Mouse (Mus musculus) olfactory bulb, adult 2 months (tissue): ENCODE measurements around the gene Lifr. TPM values are rescaled to one million over a fixed set of nuclear protein-coding genes. Genes with fewer than 3 reads are reported as not detected.
A peak's percentile ranks its signal among the peaks of the same experiment; 100 is the strongest.

ENCODE experiments used
- H3K27ac ChIP-seq: fragments of 200-500 bp; 2 replicates; pipeline ENCODE4 v1.5.1; 2012; ENCODE audit warnings: low read depth, low read length; ENCODE audit not compliant: insufficient read depth
- H3K4me1 ChIP-seq: fragments of 200-500 bp; 2 replicates; pipeline ENCODE4 v1.6.1; 2012; ENCODE audit warnings: low read length; ENCODE audit not compliant: control insufficient read depth, insufficient read depth
- H3K4me3 ChIP-seq: fragments of 200-500 bp; 2 replicates; pipeline ENCODE4 v1.5.1; 2012; ENCODE audit warnings: mild to moderate bottlenecking, low read depth, low read length, moderate library complexity; ENCODE audit not compliant: insufficient read depth
- CTCF ChIP-seq: fragments of 200-500 bp; IDR thresholded peaks from 2 replicates; pipeline ENCODE4 v1.5.1; 2012; ENCODE audit warnings: low read depth, mild to moderate bottlenecking, low read length, moderate library complexity; ENCODE audit not compliant: insufficient read depth
- POLR2A ChIP-seq: fragments of 200-500 bp; IDR thresholded peaks from 2 replicates; pipeline ENCODE4 v1.6.1; 2012; ENCODE audit warnings: mild to moderate bottlenecking, low read depth, low read length, moderate library complexity; ENCODE audit not compliant: insufficient read depth
- WGBS: fragments of 180-500 bp; shearing (Covaris S2); methylation state at CpG from one replicate; pipeline ENCODE4 v1.1.7; 2018; 5-methylcytosine and 5-hydroxymethylcytosine counted together
- polyA plus RNA-seq: library from polyadenylated mRNA; stranded (reverse); fragments of >200 nt; gene quantifications from 2 replicates; pipeline ENCODE4 v1.2.4, GENCODE M21; 2012; ENCODE audit warnings: low replicate concordance; ENCODE audit not compliant: missing spikeins, insufficient read depth, insufficient read length

Lifr gene
- polyA plus RNA-seq, 1 experiment, result not detected

DNA sequence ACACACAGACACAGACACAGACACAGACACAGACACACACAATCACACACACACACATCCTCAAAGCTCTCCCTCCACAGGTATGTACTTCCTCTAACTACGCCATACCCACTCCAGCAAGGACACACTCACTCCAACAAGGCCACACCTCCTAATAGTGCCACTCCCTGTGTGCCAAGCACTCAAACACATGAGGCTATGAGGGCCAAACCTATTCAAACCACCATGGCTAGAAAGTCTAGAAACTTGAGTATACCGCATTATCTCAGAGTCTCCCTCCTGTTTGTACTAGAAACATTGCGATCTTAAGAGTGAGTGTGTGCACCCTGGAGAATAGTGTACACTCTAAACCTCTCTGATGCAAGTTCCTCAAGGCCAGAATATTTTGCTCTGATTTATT is 125.4 kb downstream of the Lifr start:
- WGBS, result 98% methylated on average over 3 of the region's 3 CpGs
- no peak overlapping the region for H3K27ac ChIP-seq
- TF ChIP-seq POLR2A (no peak), CTCF (no peak)

DNA sequence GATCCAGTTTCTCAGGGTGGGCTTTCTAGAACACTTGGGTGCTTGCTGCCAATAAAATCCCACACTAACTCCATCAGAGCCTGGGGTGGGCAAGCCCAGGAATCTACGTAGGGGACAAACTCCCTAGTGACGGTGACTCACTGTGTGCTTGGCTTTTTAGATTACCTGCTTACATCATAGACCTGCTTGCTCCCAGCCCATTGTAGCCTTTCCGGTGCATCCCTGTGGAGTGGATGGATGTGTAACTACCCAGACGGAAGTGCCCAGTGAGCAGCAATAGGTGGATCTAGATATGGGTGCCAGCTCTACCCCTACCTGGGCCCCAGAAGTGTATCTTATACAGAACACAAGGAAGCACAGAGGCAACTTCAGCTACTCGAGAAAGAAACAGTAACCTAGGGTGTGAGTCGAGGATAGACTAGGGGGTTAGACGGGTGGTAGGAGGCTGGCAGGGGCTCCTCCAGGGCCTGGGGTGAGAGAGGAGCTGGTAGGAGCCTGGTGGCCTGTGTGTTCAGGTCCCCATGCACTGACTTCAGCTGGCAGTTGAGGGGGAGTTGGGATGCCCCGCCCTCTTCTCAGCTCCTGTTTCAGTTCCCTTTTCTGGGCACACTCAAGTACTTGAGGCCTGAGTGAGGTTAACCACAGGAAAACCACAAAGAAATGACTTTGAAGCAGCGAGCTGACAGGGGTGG is 126.3 kb downstream of the Lifr start:
- no peaks in the 10 kb centered on the region for H3K4me1 ChIP-seq
- H3K4me3 ChIP-seq, result no peak overlapping the region
- TF ChIP-seq CTCF, result no peak
- TF ChIP-seq POLR2A, result no peak
- 91% methylated on average over 9 of the region's 9 CpGs for WGBS
- no peak overlapping the region for H3K27ac ChIP-seq

More for the DNA sequence above, 125.4 kb downstream of the Lifr start:
- Histone ChIP-seq H3K4me1 (no peaks in the 10 kb centered on the region), H3K4me3 (no peak overlapping the region)

DNA sequence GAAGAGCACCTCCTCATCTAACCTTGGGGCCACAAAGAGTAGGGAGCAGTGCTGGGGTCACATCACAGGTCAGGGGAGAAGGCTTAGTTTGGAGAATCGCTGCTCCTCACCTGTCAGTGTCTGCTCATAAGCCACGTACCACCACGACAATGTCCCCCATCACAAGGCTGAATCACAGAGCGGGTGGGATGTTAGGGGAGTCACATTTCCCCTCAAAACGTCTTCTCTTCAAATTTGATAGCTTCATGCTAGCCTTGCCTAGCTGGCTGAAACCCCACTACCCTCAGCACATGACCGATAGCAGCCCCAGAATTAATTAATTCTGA is 126.8 kb downstream of the Lifr start:
- TF ChIP-seq POLR2A (no peak), CTCF (no peak)
- no peak overlapping the region for H3K4me3 ChIP-seq
- 89% methylated on average over 6 of the region's 6 CpGs for WGBS
- no peaks in the 10 kb centered on the region for H3K4me1 ChIP-seq
- no peak overlapping the region for H3K27ac ChIP-seq

DNA sequence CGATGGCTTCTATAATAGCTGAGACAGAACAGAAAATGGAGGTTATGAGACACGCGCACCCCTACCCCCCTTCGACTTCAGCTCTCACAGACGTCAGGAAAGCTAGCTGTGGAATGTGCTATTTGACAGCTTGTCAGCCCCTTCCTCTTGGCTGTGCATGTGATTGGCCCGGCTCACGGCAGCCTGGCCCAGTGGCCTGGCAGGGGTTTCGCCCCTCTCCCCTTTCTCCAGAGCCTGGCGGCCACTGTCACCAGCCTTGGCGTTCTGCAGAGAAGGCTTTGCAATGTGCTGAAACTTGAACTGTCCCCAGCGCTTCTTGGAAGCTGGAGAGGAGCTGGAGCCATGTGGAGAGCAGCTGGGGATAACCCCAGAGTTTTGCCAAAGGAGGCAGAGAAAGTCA is 132.4 kb downstream of the Lifr start:
- no peak overlapping the region for H3K4me3 ChIP-seq
- H3K27ac ChIP-seq, result no peak overlapping the region
- TF ChIP-seq POLR2A (no peak), CTCF (no peak)
- 67% methylated on average over 11 of the region's 11 CpGs for WGBS
- no peaks in the 10 kb centered on the region for H3K4me1 ChIP-seq

DNA sequence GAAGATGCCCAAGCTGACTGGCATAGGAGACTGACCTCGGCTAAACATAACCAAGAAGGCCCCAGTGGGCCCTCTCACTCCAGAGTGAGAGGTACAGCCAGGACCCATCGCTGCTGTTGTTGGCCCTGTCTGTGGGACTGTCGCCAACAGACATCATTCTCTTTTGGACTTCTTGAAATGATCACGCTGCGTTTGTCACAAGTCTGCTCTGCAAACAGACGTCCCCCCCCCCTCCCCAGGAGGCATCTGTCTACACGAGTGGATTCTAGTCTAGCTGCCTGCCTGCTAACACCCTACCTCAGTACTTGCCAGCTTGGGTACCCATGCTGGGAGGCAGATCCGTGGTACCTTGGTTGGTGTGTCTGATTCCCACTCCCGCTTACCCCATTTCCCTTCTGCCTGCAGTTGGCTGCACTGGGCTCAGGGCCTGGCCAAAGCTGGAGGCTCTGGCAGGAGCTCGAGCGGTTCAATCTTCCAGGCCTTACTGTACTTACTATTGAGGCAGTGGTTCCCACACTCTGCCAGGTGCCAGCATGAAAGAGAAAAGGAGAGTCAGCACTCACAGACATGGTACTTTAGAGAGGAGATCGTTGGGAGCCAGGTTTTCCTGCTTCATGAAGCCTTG is 133.8 kb downstream of the Lifr start:
- Histone ChIP-seq H3K27ac (no peak overlapping the region), H3K4me3 (no peak overlapping the region), H3K4me1 (no peaks in the 10 kb centered on the region)
- whole genome bisulfite sequencing, result 76% methylated on average over 12 of the region's 12 CpGs
- TF ChIP-seq POLR2A (no peak), CTCF (no peak)

DNA sequence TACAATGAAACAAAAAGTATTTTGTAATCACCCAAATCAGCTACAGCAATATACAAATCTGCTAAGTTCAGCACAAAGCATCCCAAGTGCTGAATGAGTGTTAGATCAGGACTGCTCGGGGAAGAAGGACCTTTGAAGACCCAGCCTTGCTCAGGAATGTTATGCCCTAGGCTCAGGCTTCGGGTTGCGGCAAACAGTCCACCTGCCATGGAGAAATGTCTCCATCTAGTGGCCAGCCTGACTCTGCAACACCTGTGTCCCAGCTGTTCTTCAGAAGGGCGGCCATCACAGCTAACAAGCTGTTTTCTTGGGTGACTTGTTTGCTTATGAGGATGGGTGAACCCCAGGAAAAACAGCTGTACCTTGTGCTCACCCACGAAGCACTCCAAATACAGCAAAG is 135.8 kb downstream of the Lifr start:
- Histone ChIP-seq H3K4me3 (no peak overlapping the region), H3K4me1 (no peaks in the 10 kb centered on the region), H3K27ac (no peak overlapping the region)
- peak; percentile 97 for TF ChIP-seq CTCF
- no peak for TF ChIP-seq POLR2A
- WGBS, result 4% methylated on average over 5 of the region's 5 CpGs

DNA sequence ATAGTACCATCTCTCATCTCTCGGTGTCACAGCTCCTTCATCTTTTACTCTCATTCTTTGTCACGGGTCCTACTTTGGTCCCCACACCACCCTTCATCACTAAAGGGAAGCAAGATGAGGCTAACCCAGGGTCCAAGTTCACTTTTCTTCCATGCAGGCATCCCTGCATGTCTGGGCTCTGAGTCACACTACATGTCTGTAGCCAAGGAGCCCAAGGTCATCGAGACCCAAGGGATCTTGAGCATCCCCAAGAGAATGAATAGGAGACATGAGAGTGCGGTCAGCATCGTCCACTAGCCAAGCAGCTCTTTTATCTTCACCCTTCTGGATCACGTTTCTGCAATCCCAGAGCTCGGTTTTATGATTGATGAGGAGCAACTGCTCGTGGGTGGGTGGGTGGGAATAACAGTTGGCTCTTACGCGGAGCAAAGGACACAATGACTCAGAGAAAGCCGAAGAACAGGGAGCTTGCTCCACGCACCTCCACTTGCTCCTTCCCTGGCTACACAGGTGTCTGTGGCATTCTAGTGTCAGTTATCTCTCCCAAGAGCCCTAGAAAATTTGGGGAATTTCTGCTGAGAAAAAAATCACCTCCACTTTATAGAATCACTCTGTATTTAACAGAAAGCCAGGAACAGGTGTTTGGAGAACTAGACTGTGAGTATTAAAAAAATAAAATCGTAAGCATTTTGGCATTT is 143.1 kb downstream of the Lifr start:
- Histone ChIP-seq H3K4me3 (no peak overlapping the region), H3K27ac (no peak overlapping the region), H3K4me1 (no peaks in the 10 kb centered on the region)
- WGBS, result 82% methylated on average over 13 of the region's 13 CpGs
- TF ChIP-seq CTCF, result no peak
- TF ChIP-seq POLR2A, result no peak

DNA sequence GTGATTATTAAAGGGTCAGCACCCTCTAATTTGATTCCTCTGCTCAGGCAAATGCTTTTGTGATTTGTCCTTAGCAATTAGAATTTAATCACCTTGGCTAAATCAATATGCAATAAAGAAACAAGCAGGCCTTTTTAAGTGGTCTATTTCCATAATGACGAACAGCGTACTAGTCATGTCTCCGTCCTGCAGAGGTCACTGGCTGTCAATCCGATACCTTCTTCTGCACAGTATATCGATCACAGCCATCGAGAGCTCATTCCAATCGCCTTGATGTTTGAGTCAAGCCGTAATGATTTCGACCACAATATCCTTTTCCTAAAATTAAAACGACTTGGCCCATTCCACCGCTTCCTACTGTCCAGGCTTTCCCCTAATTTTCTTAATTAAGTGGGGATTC is 149.5 kb downstream of the Lifr start:
- WGBS, result 85% methylated on average over 11 of the region's 11 CpGs
- Histone ChIP-seq H3K4me3 (no peak overlapping the region), H3K27ac (no peak overlapping the region), H3K4me1 (no peaks in the 10 kb centered on the region)
- TF ChIP-seq CTCF, result no peak
- TF ChIP-seq POLR2A, result no peak

DNA sequence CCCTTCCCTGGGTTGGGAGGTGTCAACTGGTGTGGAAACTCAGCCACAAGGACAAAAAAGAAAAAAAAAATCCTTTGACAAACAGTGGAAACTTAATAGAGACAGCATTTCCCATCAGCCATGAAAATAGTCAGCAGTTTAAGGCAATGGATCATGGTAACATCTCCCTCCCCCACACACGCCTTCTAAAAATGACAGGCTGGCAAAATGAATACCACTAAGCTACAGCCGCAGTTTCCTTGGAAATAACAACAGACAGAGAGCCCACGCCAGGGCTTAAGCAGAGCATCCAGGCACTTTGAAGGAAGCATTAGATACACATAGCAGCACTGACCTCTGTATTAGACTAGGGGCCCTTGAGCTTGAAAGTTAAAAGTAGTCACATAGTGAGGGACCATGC is 150.5 kb downstream of the Lifr start:
- 65% methylated on average over 3 of the region's 3 CpGs for WGBS
- Histone ChIP-seq H3K27ac (no peak overlapping the region), H3K4me1 (no peaks in the 10 kb centered on the region), H3K4me3 (no peak overlapping the region)
- TF ChIP-seq POLR2A (no peak), CTCF (no peak)
